Mouse (Mus musculus) right cerebral cortex, postnatal 25 days (tissue): ENCODE results near the gene Zrsr1.
A peak's percentile ranks its signal among the peaks of the same experiment; 100 is the strongest.

Source experiments
- DNase-seq: peaks from one replicate; pipeline ENCODE4 v3.0.0; 2022

Zrsr1 gene

DNA sequence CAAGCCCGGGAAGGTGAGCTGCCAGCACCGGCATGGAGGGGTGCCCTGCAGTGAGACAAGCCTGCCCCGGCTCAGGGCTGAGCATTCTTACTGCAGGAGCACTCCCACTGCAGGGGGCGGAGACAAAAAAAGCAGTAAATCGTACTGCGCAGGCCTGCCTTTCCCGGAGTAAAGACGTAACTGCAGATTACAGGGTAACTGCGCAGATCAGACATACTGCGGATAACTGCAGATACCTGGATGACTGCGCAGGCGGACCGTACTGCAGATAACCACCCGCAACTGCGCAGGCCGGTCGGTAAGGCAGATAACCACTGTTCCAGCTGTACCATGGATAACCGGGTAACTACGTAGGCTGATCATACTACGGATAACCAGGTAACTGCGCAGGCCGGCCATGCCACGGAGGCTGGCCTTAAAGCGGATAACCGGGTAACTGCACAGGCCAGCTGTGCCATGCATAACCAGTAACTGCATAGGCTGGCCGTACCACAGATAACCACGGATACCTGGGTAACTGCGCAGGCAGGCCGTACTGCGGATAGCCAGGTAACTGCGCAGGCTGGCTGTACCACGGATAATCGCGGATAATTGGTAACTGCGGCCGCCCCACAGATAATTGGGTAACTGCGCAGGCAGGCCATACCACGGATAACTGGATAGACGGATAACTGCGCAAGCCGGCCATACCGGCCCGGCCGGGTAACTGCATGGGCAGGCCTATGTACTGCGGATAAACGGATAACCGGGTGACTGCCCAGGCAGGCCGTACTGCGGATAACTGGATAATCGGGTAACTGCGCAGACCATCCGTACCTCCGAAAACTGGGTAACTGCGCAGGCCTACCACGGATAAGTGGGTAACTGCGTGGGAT, at the start of gene Zrsr1:
TSS of gene Zrsr1 (plus strand) at position 171 of the 875 bp plus-strand sequence.
- peak; percentile 75 for DNase-seq

DNA sequence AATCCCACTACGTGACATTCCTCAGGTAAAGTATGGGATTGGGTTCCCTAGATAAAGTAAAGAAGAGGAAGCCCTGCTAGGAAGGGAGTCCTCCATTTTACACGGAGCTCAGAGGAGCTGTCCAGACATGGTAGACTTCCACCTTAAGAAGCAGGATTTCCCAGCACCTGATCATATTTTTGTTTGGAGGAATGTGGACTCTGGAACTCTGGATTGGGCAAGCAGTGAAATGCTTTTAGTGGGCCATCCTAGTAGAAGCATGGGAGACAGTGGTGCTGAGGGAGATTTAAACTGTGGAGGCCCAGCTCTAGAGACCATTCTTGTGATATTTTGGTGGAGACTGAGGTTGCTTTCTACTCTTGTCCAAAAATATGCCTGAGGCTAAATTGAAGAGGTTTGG, 49.3 kb upstream of the Zrsr1 start:
- DNase-seq = no peak

DNA sequence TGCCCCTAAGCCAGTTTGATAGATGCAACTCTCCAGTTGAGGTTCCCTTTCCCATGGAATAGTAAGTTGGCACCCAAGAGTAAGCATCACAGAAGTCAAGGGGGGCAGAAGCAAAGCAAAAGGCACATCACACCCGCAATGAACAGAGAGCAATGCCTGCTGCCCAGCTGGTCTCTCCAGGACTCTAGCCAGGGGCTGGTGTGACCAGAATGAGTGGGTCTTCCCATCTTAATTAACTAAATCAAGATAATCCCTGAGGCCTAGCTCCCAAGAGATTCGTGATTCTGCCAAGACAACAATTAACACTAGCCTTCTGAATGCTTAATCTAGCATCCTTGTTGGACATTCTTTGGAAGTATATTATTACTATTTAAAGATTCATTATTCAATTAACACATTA, 48.2 kb upstream of the Zrsr1 start:
- no peak for DNase-seq

DNA sequence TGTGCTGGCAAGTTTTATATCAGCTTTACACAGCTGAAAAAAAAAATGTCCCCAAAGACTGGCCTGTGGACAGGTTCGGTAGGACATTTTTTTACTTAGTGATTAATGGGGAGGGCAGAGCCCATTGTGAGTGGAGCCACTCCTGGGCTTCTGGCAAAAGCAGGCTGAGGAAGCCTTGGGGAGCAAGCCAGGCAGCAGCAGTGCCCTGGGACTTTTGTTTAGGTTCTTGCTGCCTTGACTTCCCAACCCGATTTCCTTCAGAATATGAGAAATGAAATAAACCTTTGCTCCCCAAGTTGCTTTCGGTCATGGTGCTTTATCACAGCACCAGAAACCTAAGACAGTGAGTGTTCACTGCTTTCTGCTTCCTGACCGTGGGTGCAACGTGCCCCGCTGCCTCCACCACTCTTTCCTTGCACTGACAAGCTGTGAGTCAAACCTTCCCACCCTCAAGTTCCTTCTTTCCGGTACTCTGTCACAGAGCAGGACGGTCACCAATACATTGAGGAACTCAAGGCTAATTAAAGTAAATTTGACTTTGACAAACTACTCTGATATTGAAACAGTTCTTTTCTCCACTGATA, 43.1 kb upstream of the Zrsr1 start:
- DNase-seq = no peak

DNA sequence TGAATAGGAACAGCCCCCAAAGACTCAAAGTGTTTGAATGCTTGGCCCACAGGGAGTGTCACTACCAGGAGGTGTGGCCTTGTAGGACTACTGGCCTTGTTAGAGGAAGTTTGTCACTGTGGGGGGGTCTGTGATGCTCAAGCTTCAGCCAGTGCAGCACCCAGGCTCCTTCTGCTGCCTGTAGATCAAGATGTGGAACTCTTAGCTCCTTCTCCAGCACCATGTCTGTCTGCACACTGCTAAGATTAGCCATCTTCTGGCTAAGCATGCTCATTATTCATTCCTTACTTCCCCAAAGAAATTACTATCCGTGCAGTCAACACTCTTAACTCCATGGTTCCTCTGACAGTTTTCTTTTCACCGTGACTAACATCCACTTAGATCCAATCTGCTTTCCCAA, 41.7 kb upstream of the Zrsr1 start:
- DNase-seq = no peak

DNA sequence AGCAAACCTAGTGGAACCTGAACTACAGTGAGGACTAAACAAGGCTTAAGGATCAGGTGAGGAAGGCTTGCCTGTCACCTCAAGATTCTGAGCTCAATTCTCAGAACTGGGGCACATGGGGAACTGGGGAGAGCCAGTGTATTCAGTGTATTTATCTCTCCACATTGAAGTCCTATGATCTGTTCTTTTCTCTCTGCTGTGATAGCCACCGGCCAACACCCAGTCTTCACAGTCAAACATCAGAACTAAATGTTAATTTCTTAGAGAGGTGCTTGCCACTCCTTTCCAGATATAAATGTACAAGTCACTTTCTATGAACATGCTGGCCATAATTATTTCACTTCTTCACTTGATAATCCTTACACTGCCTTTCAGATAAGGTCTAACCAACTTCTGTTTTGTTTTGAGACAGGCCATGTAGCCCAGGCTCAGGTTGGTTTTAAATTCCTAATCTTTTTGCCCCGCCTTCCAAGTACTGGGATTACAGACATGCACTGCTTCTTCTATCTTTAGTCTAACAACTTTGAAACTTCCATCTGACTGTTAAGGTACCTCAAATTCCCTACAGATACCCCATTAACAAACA, 40.4 kb upstream of the Zrsr1 start:
- DNase-seq = no peak

DNA sequence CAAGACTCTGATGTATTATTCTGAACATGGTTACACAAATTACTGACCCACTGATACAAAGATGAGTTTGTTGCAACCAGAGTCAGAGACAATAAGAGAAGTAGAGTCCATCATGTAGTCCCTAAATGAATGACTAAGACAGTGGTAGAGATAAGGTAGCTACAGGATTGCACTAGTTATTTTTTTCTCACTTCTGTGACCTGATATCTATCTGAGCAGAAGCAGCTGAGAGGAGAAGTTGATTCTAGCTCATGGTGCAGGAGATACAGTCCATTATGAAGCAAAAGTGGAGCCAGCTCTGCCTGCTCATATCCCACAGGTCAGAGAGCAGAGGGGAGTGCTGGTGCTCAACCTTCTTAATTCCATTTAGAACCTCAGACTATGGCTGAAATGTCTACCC, 39.6 kb upstream of the Zrsr1 start:
- DNase-seq = no peak

DNA sequence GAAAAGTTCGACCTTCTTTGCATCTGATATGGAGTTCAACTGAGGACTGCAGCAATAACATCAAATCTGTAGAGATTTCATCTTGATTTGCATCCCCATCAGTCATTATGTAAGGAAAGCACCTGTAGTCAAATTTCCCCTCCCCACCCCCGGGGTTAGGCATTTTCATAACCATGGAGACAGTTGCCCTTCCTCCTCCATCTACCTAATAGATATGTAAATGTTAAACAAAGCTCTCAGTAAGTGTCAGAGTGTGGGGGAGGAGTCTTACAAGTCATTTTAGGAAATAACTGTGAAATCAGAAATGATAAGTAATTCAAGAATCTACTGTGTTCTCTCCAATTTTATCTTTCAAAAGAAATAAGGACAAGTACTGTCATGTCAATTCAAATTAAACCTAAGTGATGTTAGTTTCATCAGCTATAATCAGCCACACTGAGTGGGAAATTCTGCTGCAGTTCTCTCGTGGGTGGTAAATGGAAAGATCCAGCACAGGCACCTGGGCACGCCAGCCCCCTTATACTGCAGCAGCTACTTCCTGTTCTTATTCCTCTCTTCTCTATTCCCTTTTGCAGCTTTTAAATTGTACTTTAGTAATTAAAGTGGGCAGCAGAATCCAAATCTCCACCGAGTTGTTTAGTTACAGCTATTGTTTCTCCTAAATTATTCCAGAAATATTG, 35.2 kb upstream of the Zrsr1 start:
- peak; percentile 14 for DNase-seq

DNA sequence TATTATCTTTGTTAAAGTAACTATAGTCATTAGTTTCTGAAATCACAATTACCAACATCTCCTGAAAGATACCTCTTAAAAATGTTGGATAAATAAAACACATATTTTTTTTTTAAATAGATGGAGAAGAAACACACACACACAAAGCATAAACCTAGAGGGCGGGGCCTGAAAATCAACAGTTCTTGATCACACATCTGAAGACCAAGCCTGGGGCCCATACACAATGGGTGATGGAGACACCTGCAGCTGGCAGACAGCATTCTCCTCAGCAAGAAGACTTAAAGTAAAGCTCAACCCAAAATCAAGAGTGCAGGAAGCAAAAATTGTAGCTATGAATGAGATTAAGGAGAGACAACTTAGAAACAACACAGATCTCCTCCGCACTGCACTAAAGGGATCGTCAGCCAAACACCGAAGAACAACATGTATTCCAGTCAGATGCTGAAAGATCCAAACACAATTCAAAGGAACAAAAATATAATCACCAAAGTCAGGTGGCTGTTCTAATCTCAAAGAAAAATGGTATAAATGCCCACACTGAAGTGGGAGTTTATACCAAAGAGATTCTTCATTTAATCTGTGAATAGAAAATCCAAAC, 34.0 kb upstream of the Zrsr1 start:
- no peak for DNase-seq

DNA sequence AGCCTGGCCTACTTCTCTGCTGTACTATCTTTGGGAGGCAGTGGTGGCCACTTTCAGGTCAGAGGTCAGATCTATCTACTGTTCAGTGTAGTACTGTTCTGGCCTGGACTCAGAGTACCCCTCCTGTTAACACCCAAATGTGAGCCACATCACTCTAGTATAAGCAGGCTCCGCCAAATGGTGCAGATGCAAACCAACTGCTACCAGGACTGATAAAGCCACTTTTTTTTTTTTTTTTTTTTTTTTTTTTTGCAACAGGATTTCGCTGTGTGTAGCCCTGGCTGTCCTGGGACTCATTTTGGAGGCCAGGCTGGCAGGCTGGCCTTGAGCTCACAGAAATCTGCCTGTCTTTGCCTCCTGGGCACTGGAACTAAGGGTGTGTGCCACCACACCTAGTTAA, 32.8 kb upstream of the Zrsr1 start:
- DNase-seq = no peak

DNA sequence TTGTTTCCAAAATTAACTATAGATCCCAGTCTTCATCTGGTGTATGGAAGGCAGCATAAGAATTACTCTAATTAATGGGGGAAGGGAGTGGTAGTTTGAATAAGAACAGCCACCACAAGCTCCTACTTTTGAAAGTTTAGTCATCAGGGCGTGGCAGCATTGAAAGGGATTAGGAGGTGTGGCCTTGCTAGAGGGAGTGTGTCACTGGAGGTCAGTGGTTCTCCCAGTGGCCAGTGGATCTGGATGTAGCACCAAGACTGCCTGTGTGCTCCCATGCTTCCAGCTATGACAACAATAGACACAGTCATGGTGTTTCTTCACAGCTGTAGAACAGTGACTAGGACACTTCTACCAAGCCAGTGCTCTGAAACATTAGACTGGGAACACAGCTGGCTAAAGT, 22.7 kb upstream of the Zrsr1 start:
- no peak for DNase-seq

DNA sequence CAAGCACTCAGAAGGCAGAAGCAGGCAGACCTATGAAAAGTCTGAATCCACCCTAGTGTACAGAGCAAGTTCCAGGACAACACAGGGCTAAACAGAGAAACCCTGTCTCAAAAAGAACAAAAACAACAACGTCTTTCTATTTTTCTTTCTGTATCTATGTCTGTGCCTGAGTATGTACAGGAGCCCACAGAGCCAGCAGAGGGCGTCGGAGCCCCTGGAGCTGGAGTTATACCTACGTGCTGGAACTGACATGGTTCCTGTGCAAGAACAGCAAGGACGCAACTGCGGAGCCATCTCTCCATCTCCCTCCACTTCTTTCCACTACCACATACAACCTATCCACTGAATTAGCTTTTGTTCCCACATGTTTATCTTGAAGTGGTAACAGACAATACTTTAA, 21.7 kb upstream of the Zrsr1 start:
- DNase-seq = no peak

DNA sequence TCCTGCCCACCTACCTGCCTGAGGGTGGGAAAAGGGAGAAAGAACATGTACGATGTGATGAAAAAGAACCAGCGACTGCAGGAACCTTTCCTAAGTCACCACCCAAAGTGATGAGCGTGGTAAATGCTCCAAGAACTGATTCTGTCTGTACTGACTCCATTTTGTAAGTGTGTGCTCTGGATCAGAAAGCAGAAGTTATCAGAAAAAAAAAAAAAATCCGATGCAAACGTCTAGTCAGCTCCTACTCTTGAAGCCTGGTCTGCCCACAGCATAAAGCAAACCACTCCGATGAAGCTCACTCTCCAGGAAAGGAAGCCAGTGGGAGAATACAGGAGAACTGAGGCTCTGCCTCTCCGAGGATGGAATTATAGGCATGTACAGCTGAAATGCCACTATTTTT, 19.1 kb upstream of the Zrsr1 start:
- no peak for DNase-seq

DNA sequence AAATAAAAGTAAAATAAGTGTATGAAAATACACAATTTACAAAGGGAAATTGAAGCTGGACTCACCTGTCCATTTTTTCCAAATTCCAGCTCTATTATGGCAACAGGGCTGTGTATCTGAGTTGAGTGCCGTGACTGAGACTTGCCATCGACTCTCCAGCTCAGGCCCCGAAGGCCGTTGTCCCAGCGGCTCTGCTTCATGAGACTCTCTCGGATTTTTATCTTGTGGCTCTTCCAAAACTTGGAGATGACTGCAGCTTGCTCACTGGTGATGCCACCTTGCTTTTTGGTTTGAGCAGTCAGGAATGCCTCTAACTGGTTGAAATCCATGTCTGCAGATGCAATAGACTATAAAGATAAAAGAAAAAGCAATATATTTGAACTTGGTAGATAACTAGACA, 15.5 kb upstream of the Zrsr1 start:
- no peak for DNase-seq

DNA sequence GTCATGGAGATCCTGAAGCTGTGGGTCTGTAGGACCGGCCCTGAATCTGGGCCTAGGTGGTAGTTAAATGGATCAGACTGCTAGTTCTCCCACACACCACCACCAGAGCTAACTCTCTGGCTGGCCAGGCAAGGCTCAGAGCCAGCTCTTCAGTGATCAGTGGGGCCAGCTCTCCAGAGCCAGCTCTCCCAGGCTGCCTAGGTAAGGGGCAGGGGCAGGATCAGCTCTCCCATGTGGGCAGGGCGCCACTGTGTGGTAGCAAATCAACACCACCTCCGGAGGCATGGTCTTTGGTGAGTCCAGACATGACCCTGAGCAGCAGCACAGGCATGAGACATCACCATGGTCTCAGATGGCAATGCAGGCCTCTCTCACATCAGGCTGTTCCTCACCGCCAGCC, 15.0 kb upstream of the Zrsr1 start:
- no peak for DNase-seq

DNA sequence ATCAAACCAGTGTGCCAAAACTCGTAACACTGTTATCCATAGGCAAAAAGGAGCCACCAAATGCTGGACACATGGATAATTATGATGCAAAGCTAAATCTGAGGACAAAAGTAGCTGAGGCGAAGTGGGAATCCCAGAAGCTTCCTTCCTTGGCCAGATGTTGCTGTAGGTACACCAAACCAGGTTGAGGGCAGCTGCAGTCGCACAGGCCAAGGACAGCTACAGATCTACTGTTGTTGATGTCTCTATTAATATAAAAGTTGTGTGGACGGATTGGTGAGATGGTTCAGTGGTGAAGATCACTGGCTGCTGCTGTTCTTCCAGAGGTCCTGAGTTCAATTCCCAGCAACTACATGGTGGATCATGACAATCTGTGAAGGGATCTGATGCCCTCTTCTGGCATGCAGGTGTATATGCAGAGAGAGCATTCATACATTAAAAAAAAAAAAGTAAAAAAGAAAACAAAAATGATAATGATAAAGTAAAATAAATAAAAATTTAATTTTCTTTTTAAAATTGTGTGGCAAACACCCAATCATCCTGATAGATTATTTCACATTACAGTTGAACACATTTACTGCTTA, 13.9 kb upstream of the Zrsr1 start:
- DNase-seq = no peak

DNA sequence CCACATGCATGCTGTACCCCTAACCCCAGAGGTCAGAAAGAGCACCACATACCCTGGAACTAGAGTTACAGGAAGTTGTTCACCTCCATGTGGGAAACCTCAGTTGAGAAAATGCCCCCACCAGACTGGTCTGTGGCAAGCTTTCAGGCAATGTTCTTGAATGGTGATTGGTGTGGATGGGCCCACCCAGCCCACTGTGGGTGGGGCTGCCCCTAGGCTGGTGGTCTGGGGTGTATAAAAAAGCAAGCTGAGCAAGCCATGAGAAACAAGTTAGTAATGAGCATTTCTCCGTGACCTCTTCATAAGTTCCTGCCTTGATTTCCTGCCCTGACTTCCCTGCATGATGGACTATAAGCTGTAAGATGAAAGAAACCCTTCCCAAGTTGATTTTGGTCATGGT, 9.7 kb upstream of the Zrsr1 start:
- no peak for DNase-seq

DNA sequence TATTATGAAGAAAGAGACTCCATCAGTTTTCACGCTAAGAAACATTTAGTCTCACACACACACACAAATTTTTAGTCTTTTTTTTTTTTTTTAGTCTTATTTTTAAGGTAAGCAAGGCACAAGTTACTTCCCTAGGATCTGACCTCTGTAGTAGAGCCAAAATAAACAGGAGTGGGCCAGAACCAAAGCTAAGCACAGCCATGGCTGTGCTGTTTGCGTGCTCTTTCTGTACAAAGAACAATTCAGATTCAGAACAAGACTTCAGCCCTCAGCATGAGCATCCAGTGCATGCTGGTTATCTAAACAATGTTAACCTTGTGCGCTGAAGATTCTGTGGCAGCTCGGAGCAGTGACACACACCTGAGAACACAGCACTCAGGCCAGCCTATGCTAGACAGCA, 7.4 kb upstream of the Zrsr1 start:
- DNase-seq = no peak

DNA sequence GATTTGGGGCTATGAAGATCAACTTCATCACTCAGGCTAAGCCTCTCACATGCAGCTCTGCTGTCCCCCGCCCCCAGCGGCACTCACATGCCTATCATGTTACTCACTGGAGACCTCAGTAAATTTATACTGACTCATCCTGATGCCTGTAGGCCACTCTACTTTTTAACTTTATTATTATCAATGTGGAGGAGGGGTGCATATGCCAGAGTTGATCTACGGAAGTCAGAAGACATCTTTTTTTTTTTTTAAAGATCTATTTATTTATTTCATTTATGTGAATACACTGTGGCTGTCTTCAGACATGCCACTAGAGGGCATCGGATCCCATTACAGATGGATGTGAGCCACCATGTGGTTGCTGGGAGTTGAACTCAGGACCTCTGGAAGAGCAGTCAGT, 6.3 kb upstream of the Zrsr1 start:
- no peak for DNase-seq

DNA sequence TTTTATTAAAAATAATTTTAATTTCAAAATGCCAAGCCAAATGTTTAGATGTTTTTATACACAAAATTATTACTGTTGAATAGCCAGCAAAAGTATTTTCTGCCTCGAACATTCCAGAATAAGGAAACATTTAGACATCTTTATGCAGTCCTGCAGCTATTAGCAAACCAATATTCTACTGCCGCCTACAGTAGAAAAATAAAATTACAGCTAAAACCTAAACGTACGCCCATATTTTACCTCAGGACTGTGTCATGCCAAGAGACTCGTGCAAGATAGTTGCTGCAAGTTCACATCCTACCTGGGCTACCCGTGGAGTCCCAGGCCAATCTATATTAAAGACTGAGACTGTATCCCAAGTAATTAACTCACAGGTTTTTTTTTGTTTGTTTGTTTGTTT, 2.3 kb upstream of the Zrsr1 start:
- no peak for DNase-seq

DNA sequence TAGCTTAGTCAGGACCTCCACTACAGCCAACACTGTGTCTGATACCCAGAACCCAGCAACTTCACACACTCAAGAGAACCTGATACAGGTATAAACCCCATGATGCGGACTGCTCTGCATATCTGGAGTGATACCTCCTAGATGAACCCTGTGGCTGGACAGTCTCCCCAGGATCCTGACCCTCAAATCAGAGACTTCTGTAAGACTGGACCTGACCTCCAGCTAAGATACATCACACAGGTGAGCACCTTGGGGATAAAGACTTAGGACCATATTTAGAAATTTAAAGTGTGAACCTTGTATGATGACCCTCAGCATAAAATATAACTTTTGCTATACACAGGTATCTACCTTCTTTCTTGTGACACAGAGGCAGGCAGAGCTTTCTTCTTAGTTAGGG, 1.3 kb upstream of the Zrsr1 start:
- DNase-seq = no peak

DNA sequence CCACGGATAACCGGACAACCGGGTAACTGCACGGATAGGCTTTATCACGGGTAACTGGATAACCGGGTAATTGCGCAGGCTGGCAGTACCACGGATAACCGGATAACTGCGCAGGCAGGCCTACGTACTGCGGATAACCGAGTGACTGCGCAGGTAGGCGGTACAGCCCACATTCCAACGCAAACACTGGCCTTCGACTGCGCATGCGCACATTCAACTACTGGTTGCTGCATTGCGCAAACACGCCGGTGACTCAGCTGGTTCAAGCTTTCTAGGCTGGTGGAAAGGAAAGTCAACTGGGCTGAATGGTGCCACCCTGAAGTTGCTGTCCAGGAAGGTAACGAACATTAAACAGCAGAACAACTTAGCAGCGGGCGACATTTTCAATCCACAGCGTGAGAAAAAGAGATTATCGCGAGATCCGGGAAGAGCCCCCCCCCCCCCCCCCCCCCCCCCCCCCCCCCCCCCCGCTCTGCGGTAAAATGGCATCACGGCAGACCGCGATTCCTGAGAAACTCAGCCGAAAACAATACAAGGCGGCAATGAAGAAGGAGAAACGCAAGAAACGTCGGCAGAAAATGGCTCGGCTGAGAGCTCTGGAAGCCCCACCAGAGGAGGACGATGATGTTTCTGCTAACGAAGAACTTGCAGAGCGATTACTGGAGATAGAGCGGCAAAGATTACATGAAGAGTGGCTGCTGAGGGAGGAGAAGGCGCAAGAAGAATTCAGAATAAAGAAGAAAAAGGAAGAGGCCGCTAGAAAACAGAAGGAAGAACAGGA, 1.1 kb downstream of the Zrsr1 start:
- DNase-seq = peak; percentile 81
